Mouse (Mus musculus): ENCODE data around the gene Wdr89. TPM values are rescaled to one million over a fixed set of nuclear protein-coding genes. Genes with fewer than 3 reads are reported as not detected.
"Not testable (repeated sequence)": the region's sequence is repeated elsewhere in the genome, so short reads cannot be mapped to it uniquely, and the experiment has no call there.

The Wdr89 gene
- 10 to 100 TPM; 17.3 to 24.7 TPM for polyA plus RNA-seq (2017; shearing (Covaris generic))

DNA sequence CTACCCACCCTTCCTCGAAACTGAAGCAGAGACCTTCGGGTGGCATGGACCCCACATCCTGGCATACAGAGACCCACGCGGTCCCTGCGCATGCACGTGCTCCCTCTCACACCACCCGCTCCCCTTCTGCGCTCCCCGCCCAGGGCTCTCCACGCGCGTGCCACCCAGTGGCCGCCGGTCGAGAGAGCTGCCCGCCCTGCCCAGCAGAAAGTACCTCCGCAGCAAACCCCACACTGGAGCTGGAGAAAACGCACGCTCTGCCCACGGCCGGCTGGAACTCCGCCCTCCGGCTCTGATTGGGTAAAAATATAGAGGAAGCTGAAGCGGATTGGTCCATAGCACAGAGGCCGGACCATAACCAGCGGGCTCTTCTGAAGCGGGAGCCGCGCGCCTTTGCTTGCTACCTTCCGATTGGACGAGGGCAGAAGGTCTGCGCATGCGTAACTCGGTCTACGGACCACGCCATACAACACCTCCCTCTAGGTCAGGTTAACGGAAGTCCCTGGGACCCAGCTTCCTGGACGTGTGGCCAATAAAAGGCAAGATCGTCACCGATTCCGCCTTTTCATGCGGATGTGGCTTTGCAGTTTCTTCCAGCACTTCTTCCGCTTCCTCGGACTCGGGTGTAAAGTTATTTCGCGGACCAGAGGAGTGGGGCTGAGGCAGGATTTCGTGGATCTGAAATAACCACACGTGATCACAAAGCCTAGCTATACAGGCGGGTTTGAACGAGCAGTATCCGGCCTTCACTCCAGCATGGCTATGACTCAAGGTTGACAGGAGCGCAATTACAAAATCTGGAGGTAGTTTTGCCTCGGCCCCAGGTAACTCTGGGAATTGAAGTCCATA, at the start of gene Wdr89:
Gene Wdr89 (minus strand): TSS at position 280 of the 849 bp plus-strand sequence.
- peak; percentile 93 for ATAC-seq

- ATAC-seq: no peak
Measured at GRCm38 (mm10) chr12:75713596-75713995, 44.3 kb upstream of the Wdr89 start.

- ATAC-seq: not testable (repeated sequence)
Measured at GRCm38 (mm10) chr12:75712905-75713304, 43.6 kb upstream of the Wdr89 start.

- ATAC-seq: no peak
Measured at GRCm38 (mm10) chr12:75710596-75711376, 41.4 kb upstream of the Wdr89 start.

DNA sequence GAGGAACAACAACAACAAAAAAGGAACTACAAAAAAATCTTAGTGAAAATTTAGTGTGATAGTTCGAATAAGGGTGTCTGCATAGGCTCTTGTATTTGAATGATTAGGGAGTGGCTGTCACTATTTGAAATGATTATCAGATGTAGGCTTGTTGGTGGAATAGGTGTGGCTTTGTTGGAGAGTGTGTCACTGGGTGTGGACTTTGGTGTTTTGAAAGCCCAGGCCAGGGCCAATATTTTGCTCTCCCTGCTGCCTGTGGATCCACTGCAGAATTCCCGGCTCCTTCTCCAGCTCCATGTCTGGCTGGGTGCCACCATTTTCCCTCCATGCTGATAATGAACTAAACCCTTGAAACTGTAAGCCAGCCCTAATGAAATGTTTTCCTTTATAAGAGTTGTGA, 40.2 kb upstream of the Wdr89 start:
- no peak for ATAC-seq

DNA sequence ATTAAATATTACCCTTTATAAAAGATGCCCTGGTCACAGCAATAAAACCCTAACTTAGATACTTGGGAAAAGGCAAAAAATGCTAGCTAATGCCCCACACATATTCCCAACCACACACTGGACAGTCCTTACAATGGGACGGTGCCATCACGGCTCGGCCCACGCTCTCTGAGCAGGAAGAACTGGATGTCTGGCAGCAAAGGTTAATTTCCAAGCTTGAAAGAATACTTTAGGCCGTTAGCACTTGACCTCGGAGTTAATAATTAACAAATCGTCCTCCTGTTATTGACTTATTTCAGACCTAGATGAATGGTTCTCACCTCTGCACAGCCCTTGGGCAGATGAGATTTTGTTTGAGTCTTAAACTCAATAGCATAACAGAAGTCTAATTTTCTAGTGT, 37.3 kb upstream of the Wdr89 start:
- ATAC-seq: no peak

DNA sequence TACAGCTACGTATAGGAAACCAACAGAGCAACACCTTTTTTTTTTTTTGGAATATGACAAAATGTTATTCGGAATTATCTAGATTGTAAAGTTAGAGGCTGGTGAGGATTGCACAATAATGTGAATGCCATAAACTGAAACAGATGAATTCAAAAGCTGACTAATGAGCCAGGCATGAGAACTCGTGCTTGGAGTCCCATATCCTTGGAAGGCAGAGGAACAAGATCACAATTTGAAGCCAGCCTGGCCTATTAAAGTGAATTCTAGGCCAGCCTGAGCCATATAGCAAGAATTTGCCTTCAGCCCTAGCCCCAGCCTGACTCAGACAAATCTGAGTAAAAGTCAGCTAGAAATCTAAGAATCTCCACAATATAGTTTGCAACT, 33.4 kb upstream of the Wdr89 start:
- no peak for ATAC-seq

DNA sequence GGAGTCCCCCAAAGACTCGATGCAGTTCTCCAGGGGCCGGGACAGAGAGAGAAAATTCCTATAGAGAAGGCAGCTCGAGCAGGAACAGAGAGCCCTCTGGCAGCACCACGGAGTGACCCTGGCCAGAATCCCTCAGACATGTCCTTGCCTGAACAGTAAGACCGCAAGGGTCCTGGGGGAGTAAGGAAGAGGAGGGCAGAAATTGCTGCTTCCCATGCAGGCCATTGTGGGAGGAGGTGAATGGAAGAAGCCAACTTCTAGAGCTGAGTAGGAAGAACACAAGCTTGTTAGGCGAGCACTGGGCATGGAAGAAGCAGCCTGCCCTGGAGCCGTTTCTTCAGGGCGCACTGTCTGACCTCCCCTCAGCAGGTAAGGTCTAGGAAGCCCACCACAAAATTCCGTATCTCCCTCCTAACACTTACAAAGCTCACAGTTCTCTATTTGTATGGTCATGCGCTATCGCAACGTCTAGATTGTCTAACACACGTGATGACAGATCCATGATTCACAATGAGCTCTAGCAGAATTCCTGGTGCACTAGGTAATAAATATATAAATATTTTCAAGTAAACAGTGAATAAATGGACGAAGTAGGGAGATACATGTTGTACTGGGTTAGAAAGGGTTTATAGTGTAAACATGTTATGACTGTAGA, 32.9 kb upstream of the Wdr89 start:
- ATAC-seq: no peak

DNA sequence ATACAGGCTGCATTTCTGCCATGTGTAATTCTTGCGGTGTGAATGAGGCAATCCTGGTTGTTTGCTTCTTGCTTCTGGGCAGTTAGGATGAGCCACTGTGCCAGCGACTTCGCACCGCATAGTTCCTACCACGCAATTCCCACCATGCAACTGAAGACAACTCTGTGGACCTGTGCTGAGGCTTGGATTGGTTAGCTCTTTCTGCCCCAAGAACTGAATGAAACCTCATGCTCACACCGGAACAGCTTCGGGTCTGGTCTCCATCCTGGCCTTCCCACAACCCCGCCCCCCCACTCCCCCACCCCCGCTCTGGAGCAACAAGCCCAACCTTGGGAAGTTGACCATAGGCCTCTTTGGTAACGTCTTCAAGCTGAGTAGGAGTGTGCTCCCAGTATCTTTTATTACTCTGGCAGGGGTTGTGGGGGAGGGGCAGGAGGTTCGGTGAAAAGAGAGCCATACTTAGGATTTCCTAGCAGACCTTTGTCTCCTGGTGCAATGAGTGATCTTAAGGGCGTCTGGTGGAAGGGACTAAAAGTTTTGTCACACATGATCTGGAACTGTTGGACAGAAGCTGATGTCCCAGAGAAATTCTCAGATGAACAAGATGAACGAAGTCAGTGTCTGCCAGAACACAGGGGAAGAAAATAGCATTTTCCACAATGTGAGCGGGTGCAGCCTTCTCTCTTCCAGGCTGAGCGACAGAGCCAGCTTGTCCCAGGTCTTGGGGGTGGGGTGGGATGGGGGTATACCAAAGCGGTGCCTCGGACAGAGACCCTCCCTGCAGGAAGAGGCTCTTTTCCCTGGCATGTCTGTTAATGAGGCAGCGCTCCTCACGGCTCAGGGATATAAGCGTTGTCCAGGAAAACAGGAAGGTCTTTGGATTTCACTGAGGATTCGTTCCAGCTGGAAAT, 32.1 kb upstream of the Wdr89 start:
- no peak for ATAC-seq

GRCm38 (mm10) chr12:75698692-75699091, 29.4 kb upstream of the Wdr89 start:
- ATAC-seq: no peak

- not testable (repeated sequence) for ATAC-seq
Measured at GRCm38 (mm10) chr12:75695845-75696244, 26.5 kb upstream of the Wdr89 start.

DNA sequence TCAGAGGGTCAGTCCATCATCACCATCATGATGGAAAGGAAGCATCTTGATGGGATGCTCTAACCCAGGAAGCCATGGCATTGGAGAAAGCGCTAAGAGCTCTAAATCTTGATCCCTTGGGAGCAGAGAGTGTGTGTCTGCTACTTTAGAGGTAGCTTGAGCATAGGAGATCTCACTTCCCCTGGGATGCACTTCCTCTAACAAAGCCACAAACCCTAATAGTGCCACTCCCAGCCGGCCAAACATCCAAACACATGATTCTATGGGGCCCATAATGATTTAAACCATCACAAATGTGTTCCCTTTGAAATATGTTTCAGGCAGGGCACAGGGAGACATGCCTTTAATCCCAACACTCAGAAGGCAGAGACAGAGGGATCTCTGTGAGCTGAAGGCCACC, 19.7 kb upstream of the Wdr89 start:
- ATAC-seq: no peak

- no peak for ATAC-seq
Measured at GRCm38 (mm10) chr12:75687314-75687713, 18.0 kb upstream of the Wdr89 start.

DNA sequence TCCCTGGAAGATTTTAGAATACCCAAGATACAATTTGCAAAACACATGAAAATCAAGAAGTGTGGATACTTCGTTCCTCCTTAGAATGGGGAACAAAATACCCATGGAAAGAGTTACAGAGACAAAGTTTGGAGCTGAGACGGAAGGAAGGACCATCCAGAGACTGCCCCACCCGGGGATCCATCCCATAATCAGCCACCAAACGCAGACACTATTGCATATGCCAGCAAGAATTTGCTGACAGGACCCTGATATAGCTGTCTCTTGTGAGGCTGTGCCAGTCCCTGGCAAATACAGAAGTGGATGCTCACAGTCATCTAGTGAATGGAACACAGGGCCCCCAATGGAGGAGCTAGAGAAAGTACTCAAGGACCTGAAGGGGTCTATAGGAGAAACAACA, 14.7 kb upstream of the Wdr89 start:
- ATAC-seq: not testable (repeated sequence)

GRCm38 (mm10) chr12:75683598-75683997, 14.3 kb upstream of the Wdr89 start:
- ATAC-seq: no peak

DNA sequence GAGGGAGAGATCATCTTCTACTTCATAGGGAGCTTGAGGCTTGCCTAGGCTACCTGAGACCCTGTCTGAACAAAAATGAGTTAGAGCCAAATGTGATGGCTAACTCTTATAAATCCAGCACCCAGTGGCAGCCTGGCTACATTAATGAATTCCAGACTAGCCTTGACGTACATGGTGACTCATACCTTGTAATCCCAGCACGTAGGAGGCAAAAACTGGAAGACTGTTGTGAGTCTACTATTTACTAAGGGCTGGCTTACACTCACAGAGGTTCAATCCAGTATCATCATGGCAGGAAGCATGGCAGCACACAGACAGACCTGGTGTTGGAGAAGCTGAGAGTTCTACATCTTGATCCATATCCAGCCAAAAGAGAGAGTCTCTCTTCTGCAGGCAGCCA, 13.5 kb upstream of the Wdr89 start:
- ATAC-seq: no peak

- ATAC-seq: no peak
Measured at GRCm38 (mm10) chr12:75681101-75681500, 11.8 kb upstream of the Wdr89 start.

GRCm38 (mm10) chr12:75678393-75678792, 9.1 kb upstream of the Wdr89 start:
- ATAC-seq: no peak

GRCm38 (mm10) chr12:75672630-75673029, 3.3 kb upstream of the Wdr89 start:
- no peak for ATAC-seq

GRCm38 (mm10) chr12:75671759-75672315, 2.5 kb upstream of the Wdr89 start:
- no peak for ATAC-seq

DNA sequence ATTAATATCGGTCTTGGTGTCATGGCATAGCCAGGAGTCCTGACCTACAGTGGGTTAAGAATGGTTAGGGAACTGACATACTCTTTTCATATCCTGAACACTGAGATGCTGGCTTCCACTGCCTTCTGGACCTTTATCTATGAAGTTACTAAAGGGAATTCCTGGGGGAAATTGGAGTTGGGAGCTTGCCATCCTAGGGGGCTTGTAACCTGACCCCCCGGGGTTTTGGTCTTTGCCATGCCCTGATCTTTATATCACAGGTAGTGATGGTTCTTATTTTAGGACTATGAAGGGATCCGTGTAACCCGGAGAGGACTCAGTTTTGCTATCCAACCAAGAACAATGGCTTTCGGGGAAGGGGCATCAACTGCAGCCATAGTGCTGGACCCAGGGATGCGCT, 1.3 kb upstream of the Wdr89 start:
- no peak for ATAC-seq

GRCm38 (mm10) chr12:75668916-75669257, 450 bp downstream of the Wdr89 start:
- no peak for ATAC-seq

Measured in activated CD4-positive, CD25-positive, alpha-beta regulatory T cell, adult 4 months (primary cell).